Mouse (Mus musculus): ENCODE results near the gene Shkbp1. TPM values are rescaled to one million over a fixed set of nuclear protein-coding genes. Genes with fewer than 3 reads are reported as not detected.
A peak's percentile ranks its signal among the peaks of the same experiment; 100 is the strongest.

Gene Shkbp1
- total and polyA plus RNA-seq, 3 experiments, result 24.2 to 77.0 TPM; not detected in 1

GRCm38 (mm10) chr7:27314393-27314792 is 41.4 kb downstream of the Shkbp1 start:
- H3K27me3 ChIP-seq (ENCODE audit: control insufficient read depth in 1 of 2, insufficient read depth in 2 of 2, low read length in 2 of 2), result no peaks in the 10 kb centered on the region
- no peak for TF ChIP-seq CHD2 (IDR thresholded peaks at IDR 0.05; ENCODE audit: low read length)
- peak; percentile 6; the same call in 1 of the 2 replicates for TF ChIP-seq SMC3 (IDR thresholded peaks at IDR 0.05; ENCODE audit: low read depth, low read length)
- TF ChIP-seq GABPA (IDR thresholded peaks at IDR 0.05; ENCODE audit: low read depth, low read length), result no peak
- TF ChIP-seq SIN3A (IDR thresholded peaks at IDR 0.05; ENCODE audit: low read length), result no peak
- TF ChIP-seq BHLHE40 (IDR thresholded peaks at IDR 0.05; ENCODE audit: borderline replicate concordance, low read depth, low read length), result no peak
- TF ChIP-seq RAD21 (IDR thresholded peaks at IDR 0.05; ENCODE audit: low read depth, low read length), result peak; percentile 8
- no peak for TF ChIP-seq ETS1 (IDR thresholded peaks at IDR 0.05; ENCODE audit: low read depth, low read length)
- no peak for TF ChIP-seq MAX (IDR thresholded peaks at IDR 0.05; ENCODE audit: low read length)
- TF ChIP-seq MXI1 (IDR thresholded peaks at IDR 0.05; ENCODE audit: low read depth, low read length), result no peak
- TF ChIP-seq GATA1 (IDR thresholded peaks at IDR 0.05; ENCODE audit: low read depth, low read length), result no peak
- peak; percentile 30 to 52 (median 41); a peak in 5 of 6 replicates for TF ChIP-seq CTCF (IDR thresholded peaks at IDR 0.05 in 2 of 3, conservative IDR thresholded peaks at IDR 0.05 in 1 of 3; ENCODE audit: control insufficient read depth in 1 of 3, insufficient read depth in 1 of 3, low read depth in 2 of 3, low read length in 3 of 3, poor library complexity in 1 of 3, severe bottlenecking in 1 of 3)
- TF ChIP-seq TBP (IDR thresholded peaks at IDR 0.05; ENCODE audit: low read depth, low read length), result no peak
- TF ChIP-seq MAZ (IDR thresholded peaks at IDR 0.05; ENCODE audit: low read depth, low read length), result no peak
- no peak overlapping the region for H3K27ac ChIP-seq (ENCODE audit: control insufficient read depth, low read depth, low read length)
- no peaks in the 10 kb centered on the region for H3K9me3 ChIP-seq (replicated peaks; ENCODE audit: insufficient read depth, low read length)
- no peak overlapping the region for H3K4me3 ChIP-seq (ENCODE audit: control insufficient read depth in 1 of 2, insufficient read depth in 1 of 2, low read depth in 2 of 2, low read length in 2 of 2)
- DNase-seq (ENCODE audit: low read depth, low spot score), result peak; percentile 33
- no peak overlapping the region for H3K9ac ChIP-seq (ENCODE audit: control insufficient read depth, low read depth, low read length, poor library complexity, severe bottlenecking)
- H3K79me2 ChIP-seq (ENCODE audit: control insufficient read depth, insufficient read depth, low read length, poor library complexity), result no peaks in the 10 kb centered on the region
- H3K4me1 ChIP-seq (ENCODE audit: control insufficient read depth in 1 of 2, insufficient read depth in 2 of 2, low read length in 2 of 2), result no peaks in the 10 kb centered on the region
- no peaks in the 10 kb centered on the region for H3K36me3 ChIP-seq (ENCODE audit: control insufficient read depth in 1 of 2, insufficient read depth in 2 of 2, low read length in 2 of 2)

GRCm38 (mm10) chr7:27311651-27312284 is 44.1 kb downstream of the Shkbp1 start:
- no peak for DNase-seq (ENCODE audit: low read depth, low spot score)
- Histone ChIP-seq H3K9me3 (replicated peaks; ENCODE audit: insufficient read depth, low read length) (no peaks in the 10 kb centered on the region), H3K27ac (ENCODE audit: control insufficient read depth, low read depth, low read length) (no peak overlapping the region), H3K4me3 (ENCODE audit: control insufficient read depth in 1 of 2, insufficient read depth in 1 of 2, low read depth in 2 of 2, low read length in 2 of 2) (no peak overlapping the region), H3K36me3 (ENCODE audit: control insufficient read depth in 1 of 2, insufficient read depth in 2 of 2, low read length in 2 of 2) (no peaks in the 10 kb centered on the region), H3K27me3 (ENCODE audit: control insufficient read depth in 1 of 2, insufficient read depth in 2 of 2, low read length in 2 of 2) (no peaks in the 10 kb centered on the region), H3K4me1 (ENCODE audit: control insufficient read depth in 1 of 2, insufficient read depth in 2 of 2, low read length in 2 of 2) (no peaks in the 10 kb centered on the region), H3K9ac (ENCODE audit: control insufficient read depth, low read depth, low read length, poor library complexity, severe bottlenecking) (no peak overlapping the region), H3K79me2 (ENCODE audit: control insufficient read depth, insufficient read depth, low read length, poor library complexity) (no peaks in the 10 kb centered on the region)
- no peak for TF ChIP-seq MXI1 (IDR thresholded peaks at IDR 0.05; ENCODE audit: low read depth, low read length)
- TF ChIP-seq CTCF (IDR thresholded peaks at IDR 0.05 in 2 of 3, conservative IDR thresholded peaks at IDR 0.05 in 1 of 3; ENCODE audit: control insufficient read depth in 1 of 3, insufficient read depth in 1 of 3, low read depth in 2 of 3, low read length in 3 of 3, poor library complexity in 1 of 3, severe bottlenecking in 1 of 3), result no peak
- no peak for TF ChIP-seq ZMIZ1 (IDR thresholded peaks at IDR 0.05; ENCODE audit: low read depth, low read length)
- TF ChIP-seq RCOR1 (IDR thresholded peaks at IDR 0.05; ENCODE audit: low read depth, low read length), result no peak
- TF ChIP-seq ZKSCAN1 (IDR thresholded peaks at IDR 0.05; ENCODE audit: low read depth, low read length), result no peak
- no peak for TF ChIP-seq MAZ (IDR thresholded peaks at IDR 0.05; ENCODE audit: low read depth, low read length)
- TF ChIP-seq ETS1 (IDR thresholded peaks at IDR 0.05; ENCODE audit: low read depth, low read length), result no peak
- no peak for TF ChIP-seq UBTF (IDR thresholded peaks at IDR 0.05; ENCODE audit: borderline replicate concordance, insufficient read depth, low read depth, low read length)
- TF ChIP-seq ELF1 (IDR thresholded peaks at IDR 0.05; ENCODE audit: low read depth, low read length), result no peak
- TF ChIP-seq GABPA (IDR thresholded peaks at IDR 0.05; ENCODE audit: low read depth, low read length), result no peak
- TF ChIP-seq POLR2AphosphoS5 (IDR thresholded peaks at IDR 0.05; ENCODE audit: borderline replicate concordance, low read depth, low read length), result no peak
- TF ChIP-seq TCF12 (IDR thresholded peaks at IDR 0.05; ENCODE audit: low read depth, low read length), result no peak
- no peak for TF ChIP-seq JUND (IDR thresholded peaks at IDR 0.05; ENCODE audit: low read depth, low read length)
- no peak for TF ChIP-seq TAL1 (IDR thresholded peaks at IDR 0.05; ENCODE audit: low read length)
- no peak for TF ChIP-seq ZC3H11A (IDR thresholded peaks at IDR 0.05; ENCODE audit: low read depth, low read length)
- TF ChIP-seq MEF2A (IDR thresholded peaks at IDR 0.05; ENCODE audit: extremely low read depth, insufficient replicate concordance, low read depth, low read length, poor library complexity, severe bottlenecking), result no peak

All from MEL (cell line).